Mouse (Mus musculus) embryonic stem cell, embryonic (primary cell): ENCODE measurements around the gene Nfe2.

Source experiments
- CTCF ChIA-PET, 4 experiments: fragments of 300-600 bp in 2 of 4; fragments of 350-600 bp in 2 of 4; sonication (Branson Sonifier 250); formaldehyde crosslinking; loops; one replicate each; lab custom pipeline; 2022; ENCODE audit warnings: inconsistent platforms in 2 of 4; lab: Charles Lee
- POLR2A ChIA-PET, 4 experiments: fragments of 300-600 bp in 2 of 4; fragments of 350-600 bp in 2 of 4; sonication (Branson Sonifier 250); formaldehyde crosslinking; loops; one replicate each; lab custom pipeline; 2022; ENCODE audit warnings: antibody characterized with exemption in 4 of 4, inconsistent platforms in 1 of 4; lab: Charles Lee

Nfe2 gene

GRCm38 (mm10) chr15:103298026-103298425 lies 39.8 kb upstream of the Nfe2 start:
- CTCF ChIA-PET: interaction anchor here in 3 of 4 experiments (0.5 to 3.0 kb wide), 5 partner anchors 14 to 164 kb away, joined by 3 to 12 read pairs (median 6); no protein-coding TSS in a partner anchor

DNA sequence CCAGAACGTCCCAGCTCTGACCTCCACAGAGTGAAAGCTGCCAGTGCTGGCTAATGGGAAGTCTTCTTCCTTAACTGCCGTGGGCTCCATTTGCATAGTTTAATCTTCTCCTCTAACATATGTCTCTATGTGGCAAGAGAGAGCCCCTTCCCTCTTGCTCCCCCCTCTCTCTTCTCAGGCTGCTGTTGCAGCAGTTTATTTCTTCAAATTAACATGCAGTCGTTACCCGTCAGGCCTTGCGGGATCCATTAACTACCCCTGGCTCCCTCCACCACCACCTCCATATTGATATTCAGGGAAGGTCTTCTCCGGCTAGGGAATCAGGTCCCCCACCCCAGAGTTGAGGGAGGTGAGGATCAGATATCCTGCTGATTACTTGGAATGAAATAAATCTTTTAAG lies 39.1 kb upstream of the Nfe2 start:
- ChIA-PET POLR2A (interaction anchor here in 2 of 4 experiments (0.5 to 17.4 kb wide), 7 partner anchors 8 to 107 kb away, joined by 3 to 211 read pairs (median 3); partner anchors contain the start of gene Copz1 (in 1 of the 2)), CTCF (interaction anchor here in 2 of 4 experiments (1.0 to 1.3 kb wide), 5 partner anchors 11 to 18 kb away, joined by 3 to 6 read pairs (median 5); no protein-coding TSS in a partner anchor)

More at GRCm38 (mm10) chr15:103298026-103298425, 39.8 kb upstream of the Nfe2 start:
- POLR2A ChIA-PET: interaction anchor here in 1 of 4 experiments (0.5 to 17.4 kb wide), 3 partner anchors 14 to 61 kb away, joined by 3 to 211 read pairs (median 3); no protein-coding TSS in a partner anchor

DNA sequence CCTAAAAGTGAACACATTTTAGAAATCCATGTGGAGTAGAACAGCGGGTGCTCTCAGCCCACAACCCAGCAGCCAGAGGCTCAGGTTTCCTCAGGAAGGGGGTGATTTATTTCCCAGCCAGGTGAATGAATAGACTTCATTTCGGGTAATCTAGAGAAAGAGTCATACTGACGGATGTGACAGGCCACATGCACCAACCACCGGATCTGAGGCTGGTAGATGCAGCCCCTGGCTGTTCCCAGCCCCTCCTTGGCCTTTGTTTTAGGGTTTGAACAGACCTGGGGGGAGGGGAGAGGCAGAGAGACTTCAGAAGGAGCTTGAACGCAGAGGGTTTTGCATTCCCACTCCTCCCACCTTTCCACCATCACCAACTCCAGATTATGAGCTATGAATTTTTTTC lies 37.6 kb upstream of the Nfe2 start:
- CTCF ChIA-PET: interaction anchor here (0.6 to 4.9 kb wide), 11 partner anchors 12 to 118 kb away, joined by 3 to 31 read pairs (median 5); no protein-coding TSS in a partner anchor

GRCm38 (mm10) chr15:103294649-103295048 lies 36.4 kb upstream of the Nfe2 start:
- ChIA-PET POLR2A (interaction anchor here in 2 of 4 experiments (1.3 to 17.4 kb wide), 7 partner anchors 10 to 47 kb away, joined by 3 to 211 read pairs (median 11); partner anchors contain the start of gene Copz1 (in 2 of the 2)), CTCF (interaction anchor here in 3 of 4 experiments (0.6 to 4.9 kb wide), 6 partner anchors 10 to 29 kb away, joined by 3 to 31 read pairs (median 6); no protein-coding TSS in a partner anchor)

More for the DNA sequence above, 37.6 kb upstream of the Nfe2 start:
- POLR2A ChIA-PET: interaction anchor here in 3 of 4 experiments (0.6 to 17.4 kb wide), 16 partner anchors 9 to 55 kb away, joined by 3 to 211 read pairs (median 4); partner anchors contain the start of gene Copz1 (in 2 of the 3)

GRCm38 (mm10) chr15:103293375-103293774 lies 35.2 kb upstream of the Nfe2 start:
- ChIA-PET CTCF (interaction anchor here (0.6 to 4.9 kb wide), 41 partner anchors 9 to 1957 kb away, joined by 3 to 31 read pairs (median 4); partner anchors contain the start of genes Copz1 (in 1 of the 4) and Zfp385a (in 1 of the 4)), POLR2A (interaction anchor here in 3 of 4 experiments (0.7 to 2.0 kb wide), 16 partner anchors 9 to 216 kb away, joined by 3 to 16 read pairs (median 5); partner anchors contain the start of genes Copz1 (in 2 of the 3), Cbx5 (in 1 of the 3) and Hnrnpa1 (in 1 of the 3))

DNA sequence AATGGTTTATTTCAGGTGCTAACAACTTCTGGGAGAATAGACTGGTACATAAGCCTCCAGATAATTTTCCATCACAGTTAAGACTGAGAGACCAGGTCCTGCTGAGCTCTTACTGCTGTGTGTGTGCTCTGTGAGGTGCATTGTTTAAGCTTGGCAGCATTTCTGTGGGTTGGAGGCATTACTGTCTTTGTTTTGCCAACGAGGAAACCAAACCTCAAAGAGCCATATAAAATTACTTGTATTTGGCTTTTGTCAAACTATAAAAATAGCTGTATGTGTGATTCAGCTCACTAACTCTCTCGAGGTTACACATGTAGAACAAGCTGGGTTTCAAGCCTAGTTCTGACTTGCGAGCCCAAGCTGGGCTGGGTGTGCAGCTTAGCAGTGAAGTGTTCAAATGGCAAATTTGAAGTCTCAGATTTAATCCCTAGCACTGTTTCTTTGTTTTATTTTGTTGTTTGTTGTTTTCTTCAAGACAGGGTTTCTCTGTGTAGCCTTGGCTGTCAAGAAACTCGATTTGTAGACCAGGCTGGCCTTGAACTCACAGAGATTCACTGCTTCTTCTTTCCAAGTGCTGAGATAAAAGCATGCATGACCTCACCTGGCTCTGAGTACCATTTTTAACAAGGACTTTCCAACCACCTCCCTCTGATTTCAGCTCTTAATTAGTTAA lies 34.6 kb upstream of the Nfe2 start:
- ChIA-PET CTCF (interaction anchor here (0.5 to 4.9 kb wide), 44 partner anchors 8 to 1956 kb away, joined by 3 to 31 read pairs (median 4); partner anchors contain the start of genes Copz1 (in 1 of the 4) and Zfp385a (in 1 of the 4)), POLR2A (interaction anchor here in 3 of 4 experiments (0.7 to 2.0 kb wide), 19 partner anchors 8 to 216 kb away, joined by 3 to 16 read pairs (median 4); partner anchors contain the start of genes Copz1 (in 2 of the 3), Cbx5 (in 1 of the 3) and Hnrnpa1 (in 1 of the 3))

DNA sequence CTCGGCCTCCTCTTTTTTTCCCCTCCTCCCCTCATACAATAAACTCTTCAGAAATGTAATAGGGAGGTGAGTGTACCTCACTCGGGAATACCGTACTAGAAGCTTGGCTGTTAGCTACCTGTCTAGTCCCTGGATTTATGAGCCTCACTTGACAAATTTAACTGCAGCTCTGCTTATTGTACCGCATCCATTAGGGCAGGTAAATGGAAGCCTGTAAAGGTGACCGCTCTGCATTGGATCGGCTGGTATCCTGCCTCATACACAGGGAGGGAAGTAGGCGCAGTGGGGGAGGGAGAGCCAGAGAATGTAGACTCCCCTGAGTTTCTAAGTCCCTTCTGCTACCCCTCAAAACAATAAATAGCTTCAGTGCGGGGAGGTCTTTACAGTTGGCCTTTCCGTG lies 32.6 kb upstream of the Nfe2 start:
- POLR2A ChIA-PET: interaction anchor here in 2 of 4 experiments (0.6 to 14.6 kb wide), 6 partner anchors 8 to 52 kb away, joined by 3 to 211 read pairs (median 6); partner anchors contain the start of genes Cbx5 (in 1 of the 2), Copz1 (in 1 of the 2) and Gpr84 (in 1 of the 2)
- CTCF ChIA-PET: interaction anchor here in 2 of 4 experiments (0.6 to 1.8 kb wide), 4 partner anchors 15 to 36 kb away, joined by 3 to 5 read pairs (median 4); no protein-coding TSS in a partner anchor

GRCm38 (mm10) chr15:103290417-103290816 lies 32.2 kb upstream of the Nfe2 start:
- POLR2A ChIA-PET: interaction anchor here in 2 of 4 experiments (1.0 to 14.6 kb wide), 5 partner anchors 7 to 51 kb away, joined by 3 to 211 read pairs (median 8); partner anchors contain the start of genes Cbx5 (in 1 of the 2), Copz1 (in 1 of the 2) and Gpr84 (in 1 of the 2)
- CTCF ChIA-PET: interaction anchor here in 3 of 4 experiments (0.5 to 1.8 kb wide), 5 partner anchors 25 to 76 kb away, joined by 3 to 5 read pairs (median 4); no protein-coding TSS in a partner anchor

GRCm38 (mm10) chr15:103289600-103289999 lies 31.4 kb upstream of the Nfe2 start:
- POLR2A ChIA-PET: interaction anchor here in 1 of 4 experiments (0.6 to 14.6 kb wide), 4 partner anchors 13 to 48 kb away, joined by 3 to 211 read pairs (median 39); partner anchors contain the start of genes Copz1 and Gpr84

GRCm38 (mm10) chr15:103285778-103286417 lies 27.7 kb upstream of the Nfe2 start:
- ChIA-PET POLR2A (interaction anchor here in 2 of 4 experiments (0.8 to 14.6 kb wide), 12 partner anchors 13 to 51 kb away, joined by 3 to 211 read pairs (median 8); partner anchors contain the start of genes Copz1 (in 2 of the 2), Cbx5 (in 1 of the 2), Gpr84 (in 1 of the 2) and Hnrnpa1 (in 1 of the 2)), CTCF (interaction anchor here in 3 of 4 experiments (1.7 to 8.3 kb wide), 9 partner anchors 9 to 95 kb away, joined by 5 to 126 read pairs (median 17); partner anchors contain the start of genes Copz1 (in 2 of the 3) and Gpr84 (in 2 of the 3))

More at GRCm38 (mm10) chr15:103289600-103289999, 31.4 kb upstream of the Nfe2 start:
- CTCF ChIA-PET: interaction anchor here in 3 of 4 experiments (0.5 to 1.8 kb wide), 6 partner anchors 9 to 39 kb away, joined by 3 to 6 read pairs (median 4); no protein-coding TSS in a partner anchor

- POLR2A ChIA-PET: interaction anchor here in 3 of 4 experiments (0.6 to 14.6 kb wide), 30 partner anchors 8 to 97 kb away, joined by 3 to 211 read pairs (median 4); partner anchors contain the start of genes Cbx5 (in 3 of the 3), Copz1 (in 2 of the 3), Hnrnpa1 (in 2 of the 3) and Gpr84 (in 1 of the 3)
- CTCF ChIA-PET: interaction anchor here (0.5 to 8.3 kb wide), 77 partner anchors 8 to 1922 kb away, joined by 3 to 126 read pairs (median 6); partner anchors contain the start of genes Copz1 (in 4 of the 4), Gpr84 (in 2 of the 4) and Cbx5 (in 1 of the 4)
These were observed 26.4 kb upstream of the Nfe2 start for GRCm38 (mm10) chr15:103284647-103285046.

DNA sequence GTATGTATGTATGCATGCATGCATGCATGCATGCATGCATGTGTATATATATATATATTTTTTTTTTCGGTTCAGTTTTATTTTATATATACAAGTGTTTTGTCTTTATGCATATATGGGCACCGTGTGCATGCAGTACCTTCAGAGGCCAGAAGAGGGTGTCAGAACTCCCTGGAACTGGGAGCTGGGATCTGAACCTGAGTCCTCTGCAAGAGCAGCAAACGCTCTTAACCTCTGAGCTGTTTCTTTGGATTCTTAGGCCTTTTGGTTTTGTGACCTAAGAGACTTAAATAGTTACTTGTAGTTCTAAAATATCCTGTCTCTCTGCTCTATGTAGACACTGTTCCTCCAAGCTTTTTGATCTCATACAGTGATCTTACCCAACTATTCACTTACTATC lies 25.9 kb upstream of the Nfe2 start:
- POLR2A ChIA-PET: interaction anchor here (0.6 to 14.6 kb wide), 33 partner anchors 9 to 97 kb away, joined by 3 to 211 read pairs (median 4); partner anchors contain the start of genes Cbx5 (in 3 of the 4), Copz1 (in 3 of the 4), Gpr84 (in 2 of the 4) and Hnrnpa1 (in 2 of the 4)
- CTCF ChIA-PET: interaction anchor here (0.5 to 8.3 kb wide), 77 partner anchors 8 to 1922 kb away, joined by 3 to 126 read pairs (median 6); partner anchors contain the start of genes Copz1 (in 4 of the 4), Gpr84 (in 2 of the 4) and Cbx5 (in 1 of the 4)

DNA sequence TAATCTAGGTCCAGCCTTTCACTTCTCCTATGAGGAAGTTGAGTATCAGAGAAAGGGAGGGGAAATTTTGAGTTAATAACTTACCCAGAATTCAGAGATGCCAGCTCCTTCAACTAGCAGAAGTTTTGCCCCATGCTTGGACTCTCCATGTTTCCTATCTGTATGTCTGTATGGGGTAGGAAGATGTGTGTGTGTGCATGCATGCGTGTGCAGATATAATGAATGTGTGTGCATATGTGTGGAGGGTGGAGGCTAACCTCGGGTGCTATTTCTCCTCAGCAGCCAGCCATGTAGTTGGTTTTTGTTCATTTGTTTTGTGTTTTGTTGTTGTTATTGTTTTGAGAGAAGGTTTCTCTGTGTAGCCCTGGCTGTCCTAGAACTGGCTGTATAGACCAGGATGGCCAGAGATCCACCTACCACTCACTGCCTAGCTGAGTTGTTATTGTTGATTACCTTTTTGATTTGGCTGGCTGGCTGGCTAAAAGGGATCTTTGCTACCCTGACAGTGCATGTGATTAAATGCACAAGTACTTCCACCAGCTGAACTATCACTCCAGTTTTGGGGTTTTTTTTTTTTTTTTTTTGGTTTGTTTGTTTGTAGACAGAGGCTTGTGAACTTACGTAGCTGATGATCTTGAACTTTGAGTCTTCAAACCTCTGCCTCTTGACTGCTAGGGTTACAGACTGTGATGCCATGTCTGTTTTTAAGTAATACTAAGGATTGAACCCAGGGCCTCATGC lies 23.4 kb upstream of the Nfe2 start:
- CTCF ChIA-PET: interaction anchor here (0.6 to 8.3 kb wide), 52 partner anchors 9 to 505 kb away, joined by 3 to 126 read pairs (median 5); partner anchors contain the start of genes Copz1 (in 4 of the 4), Gpr84 (in 1 of the 4), Nfe2 (in 1 of the 4) and Zfp385a (in 1 of the 4)
- POLR2A ChIA-PET: interaction anchor here (0.6 to 14.6 kb wide), 16 partner anchors 8 to 501 kb away, joined by 3 to 211 read pairs (median 6); partner anchors contain the start of genes Copz1 (in 2 of the 4), Cbx5 (in 1 of the 4), Gpr84 (in 1 of the 4) and Hnrnpa1 (in 1 of the 4)

DNA sequence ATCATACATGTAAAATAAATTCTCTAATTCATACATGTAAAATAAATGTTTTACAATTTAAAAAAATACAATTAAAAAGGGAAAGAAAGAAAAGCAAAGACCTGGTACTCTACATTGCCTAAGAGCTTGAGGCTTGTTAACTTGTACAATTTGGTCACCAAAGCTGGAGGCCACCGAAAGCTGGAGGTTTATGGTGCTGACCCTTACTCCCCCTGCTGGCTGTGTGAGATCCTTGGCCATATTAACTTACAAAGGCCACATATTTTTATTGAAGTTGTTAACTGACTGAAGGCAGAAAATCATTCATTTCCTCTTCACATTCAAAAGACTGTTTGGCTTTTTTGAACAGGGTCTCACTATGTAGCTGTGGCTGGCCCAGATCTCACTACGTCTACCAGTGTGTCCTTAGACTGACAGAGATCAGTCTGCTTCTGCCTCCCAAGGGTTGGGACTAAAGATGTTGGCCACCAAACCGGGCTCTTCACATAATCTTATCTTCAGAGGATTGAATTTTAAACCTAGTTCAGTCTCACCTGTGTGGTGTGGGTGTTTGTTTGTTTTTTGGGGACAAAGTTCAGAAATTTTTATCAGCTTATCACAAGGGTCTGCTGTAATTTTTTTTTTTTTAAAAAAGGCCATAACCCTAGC lies 22.7 kb upstream of the Nfe2 start:
- CTCF ChIA-PET: interaction anchor here (0.6 to 8.3 kb wide), 58 partner anchors 8 to 534 kb away, joined by 3 to 126 read pairs (median 4); partner anchors contain the start of genes Copz1 (in 4 of the 4), Gpr84 (in 2 of the 4) and Zfp385a (in 1 of the 4)
- POLR2A ChIA-PET: interaction anchor here (0.6 to 14.6 kb wide), 16 partner anchors 8 to 120 kb away, joined by 3 to 211 read pairs (median 6); partner anchors contain the start of genes Copz1 (in 2 of the 4), Cbx5 (in 1 of the 4), Gpr84 (in 1 of the 4) and Hnrnpa1 (in 1 of the 4)
